Mouse (Mus musculus): ENCODE results near the gene Mindy4. TPM values are rescaled to one million over a fixed set of nuclear protein-coding genes. Genes with fewer than 3 reads are reported as not detected.

Mindy4 gene
- polyA plus RNA-seq, 1 experiment from 2014 or later, result 1.2 TPM

- Histone ChIP-seq H3K4me1 (ENCODE audit: control insufficient read depth, low read depth, low read length) (peaks cover 63% of the 10 kb centered on the region), H3K4me3 (ENCODE audit: low read depth, low read length) (peak overlapping the region; percentile 49), H3K4me2 (ENCODE audit: low read depth, low read length) (peak overlapping the region; percentile 64), H3K36me3 (ENCODE audit: control insufficient read depth, insufficient read depth) (peaks cover 4% of the 10 kb centered on the region; the same call in 1 of the 2 replicates), H3K27ac (ENCODE audit: low read length) (peak overlapping the region; percentile 82), H3K9me3 (replicated peaks; ENCODE audit: control insufficient read depth, low read length) (no peaks in the 10 kb centered on the region), H3K27me3 (ENCODE audit: control insufficient read depth, insufficient read depth, low read depth, low read length) (no peaks in the 10 kb centered on the region), H3K9ac (ENCODE audit: low read depth, low read length) (peak overlapping the region; percentile 52)
- 54% methylated on average over 9 of the region's 9 CpGs for WGBS (ENCODE audit: insufficient replicate concordance)
- ATAC-seq (ENCODE audit: low read depth), result peak; percentile 57
Observed at GRCm38 (mm10) chr6:55342328-55342727, 139.1 kb downstream of the Mindy4 start.

GRCm38 (mm10) chr6:55343446-55343845 lies 140.3 kb downstream of the Mindy4 start:
- 90% methylated on average over 10 of the region's 10 CpGs for WGBS (ENCODE audit: insufficient replicate concordance)
- H3K4me3 ChIP-seq (ENCODE audit: low read depth, low read length), result no peak overlapping the region
- H3K27me3 ChIP-seq (ENCODE audit: control insufficient read depth, insufficient read depth, low read depth, low read length), result no peaks in the 10 kb centered on the region
- ATAC-seq (ENCODE audit: low read depth), result no peak
- H3K4me2 ChIP-seq (ENCODE audit: low read depth, low read length), result no peak overlapping the region
- peaks cover 63% of the 10 kb centered on the region for H3K4me1 ChIP-seq (ENCODE audit: control insufficient read depth, low read depth, low read length)
- H3K27ac ChIP-seq (ENCODE audit: low read length), result peak overlapping the region; percentile 82
- no peak overlapping the region for H3K9ac ChIP-seq (ENCODE audit: low read depth, low read length)
- H3K36me3 ChIP-seq (ENCODE audit: control insufficient read depth, insufficient read depth), result peaks cover 4% of the 10 kb centered on the region; the same call in 1 of the 2 replicates
- H3K9me3 ChIP-seq (replicated peaks; ENCODE audit: control insufficient read depth, low read length), result no peaks in the 10 kb centered on the region

GRCm38 (mm10) chr6:55344291-55345016 lies 141.3 kb downstream of the Mindy4 start:
- no peak for ATAC-seq (ENCODE audit: low read depth)
- H3K36me3 ChIP-seq (ENCODE audit: control insufficient read depth, insufficient read depth), result peaks cover 4% of the 10 kb centered on the region; the same call in 1 of the 2 replicates
- no peaks in the 10 kb centered on the region for H3K9me3 ChIP-seq (replicated peaks; ENCODE audit: control insufficient read depth, low read length)
- H3K9ac ChIP-seq (ENCODE audit: low read depth, low read length), result no peak overlapping the region
- no peak overlapping the region for H3K4me3 ChIP-seq (ENCODE audit: low read depth, low read length)
- no peak overlapping the region for H3K4me2 ChIP-seq (ENCODE audit: low read depth, low read length)
- no peaks in the 10 kb centered on the region for H3K27me3 ChIP-seq (ENCODE audit: control insufficient read depth, insufficient read depth, low read depth, low read length)
- H3K4me1 ChIP-seq (ENCODE audit: control insufficient read depth, low read depth, low read length), result peaks cover 61% of the 10 kb centered on the region
- WGBS (ENCODE audit: insufficient replicate concordance), result 76% methylated on average over 9 of the region's 9 CpGs
- H3K27ac ChIP-seq (ENCODE audit: low read length), result no peak overlapping the region

GRCm38 (mm10) chr6:55345264-55345663 lies 142.1 kb downstream of the Mindy4 start:
- no peak for ATAC-seq (ENCODE audit: low read depth)
- no peak overlapping the region for H3K9ac ChIP-seq (ENCODE audit: low read depth, low read length)
- H3K4me3 ChIP-seq (ENCODE audit: low read depth, low read length), result no peak overlapping the region
- peaks cover 53% of the 10 kb centered on the region for H3K4me1 ChIP-seq (ENCODE audit: control insufficient read depth, low read depth, low read length)
- WGBS (ENCODE audit: insufficient replicate concordance), result 85% methylated on average over 10 of the region's 10 CpGs
- H3K27ac ChIP-seq (ENCODE audit: low read length), result no peak overlapping the region
- no peaks in the 10 kb centered on the region for H3K9me3 ChIP-seq (replicated peaks; ENCODE audit: control insufficient read depth, low read length)
- H3K36me3 ChIP-seq (ENCODE audit: control insufficient read depth, insufficient read depth), result peaks cover 4% of the 10 kb centered on the region; the same call in 1 of the 2 replicates
- no peak overlapping the region for H3K4me2 ChIP-seq (ENCODE audit: low read depth, low read length)
- H3K27me3 ChIP-seq (ENCODE audit: control insufficient read depth, insufficient read depth, low read depth, low read length), result no peaks in the 10 kb centered on the region

- no peaks in the 10 kb centered on the region for H3K27me3 ChIP-seq (ENCODE audit: control insufficient read depth, insufficient read depth, low read depth, low read length)
- H3K9me3 ChIP-seq (replicated peaks; ENCODE audit: control insufficient read depth, low read length), result no peaks in the 10 kb centered on the region
- H3K9ac ChIP-seq (ENCODE audit: low read depth, low read length), result no peak overlapping the region
- peaks cover 41% of the 10 kb centered on the region for H3K4me1 ChIP-seq (ENCODE audit: control insufficient read depth, low read depth, low read length)
- ATAC-seq (ENCODE audit: low read depth), result no peak
- H3K4me3 ChIP-seq (ENCODE audit: low read depth, low read length), result no peak overlapping the region
- WGBS (ENCODE audit: insufficient replicate concordance), result 80% methylated on average over 7 of the region's 7 CpGs
- peaks cover 4% of the 10 kb centered on the region; the same call in 1 of the 2 replicates for H3K36me3 ChIP-seq (ENCODE audit: control insufficient read depth, insufficient read depth)
- H3K27ac ChIP-seq (ENCODE audit: low read length), result no peak overlapping the region
- no peak overlapping the region for H3K4me2 ChIP-seq (ENCODE audit: low read depth, low read length)
Observed at GRCm38 (mm10) chr6:55346491-55346890, 143.3 kb downstream of the Mindy4 start.

GRCm38 (mm10) chr6:55347711-55348571 lies 144.8 kb downstream of the Mindy4 start:
- Histone ChIP-seq H3K9me3 (replicated peaks; ENCODE audit: control insufficient read depth, low read length) (no peaks in the 10 kb centered on the region), H3K27me3 (ENCODE audit: control insufficient read depth, insufficient read depth, low read depth, low read length) (no peaks in the 10 kb centered on the region), H3K27ac (ENCODE audit: low read length) (peak overlapping the region; percentile 43; the same call in 1 of the 2 replicates), H3K4me1 (ENCODE audit: control insufficient read depth, low read depth, low read length) (peaks cover 28% of the 10 kb centered on the region), H3K4me3 (ENCODE audit: low read depth, low read length) (no peak overlapping the region), H3K9ac (ENCODE audit: low read depth, low read length) (peak overlapping the region; percentile 5; the same call in 1 of the 2 replicates), H3K36me3 (ENCODE audit: control insufficient read depth, insufficient read depth) (peaks cover 4% of the 10 kb centered on the region; the same call in 1 of the 2 replicates), H3K4me2 (ENCODE audit: low read depth, low read length) (no peak overlapping the region)
- peak; percentile 71 for ATAC-seq (ENCODE audit: low read depth)
- 44% methylated on average over 5 of the region's 5 CpGs for WGBS (ENCODE audit: insufficient replicate concordance)

GRCm38 (mm10) chr6:55349231-55349630 lies 146.0 kb downstream of the Mindy4 start:
- 63% methylated on average over 4 of the region's 4 CpGs for WGBS (ENCODE audit: insufficient replicate concordance)
- peaks cover 4% of the 10 kb centered on the region; the same call in 1 of the 2 replicates for H3K36me3 ChIP-seq (ENCODE audit: control insufficient read depth, insufficient read depth)
- H3K4me1 ChIP-seq (ENCODE audit: control insufficient read depth, low read depth, low read length), result peaks cover 23% of the 10 kb centered on the region
- no peak overlapping the region for H3K4me3 ChIP-seq (ENCODE audit: low read depth, low read length)
- no peak for ATAC-seq (ENCODE audit: low read depth)
- H3K27ac ChIP-seq (ENCODE audit: low read length), result peak overlapping the region; percentile 43
- H3K4me2 ChIP-seq (ENCODE audit: low read depth, low read length), result no peak overlapping the region
- no peak overlapping the region for H3K9ac ChIP-seq (ENCODE audit: low read depth, low read length)
- H3K27me3 ChIP-seq (ENCODE audit: control insufficient read depth, insufficient read depth, low read depth, low read length), result no peaks in the 10 kb centered on the region
- no peaks in the 10 kb centered on the region for H3K9me3 ChIP-seq (replicated peaks; ENCODE audit: control insufficient read depth, low read length)

- Histone ChIP-seq H3K9me3 (replicated peaks; ENCODE audit: control insufficient read depth, low read length) (no peaks in the 10 kb centered on the region), H3K27ac (ENCODE audit: low read length) (no peak overlapping the region), H3K36me3 (ENCODE audit: control insufficient read depth, insufficient read depth) (peaks cover 4% of the 10 kb centered on the region; the same call in 1 of the 2 replicates), H3K4me3 (ENCODE audit: low read depth, low read length) (no peak overlapping the region), H3K27me3 (ENCODE audit: control insufficient read depth, insufficient read depth, low read depth, low read length) (no peaks in the 10 kb centered on the region), H3K4me2 (ENCODE audit: low read depth, low read length) (no peak overlapping the region), H3K4me1 (ENCODE audit: control insufficient read depth, low read depth, low read length) (peaks cover 26% of the 10 kb centered on the region), H3K9ac (ENCODE audit: low read depth, low read length) (no peak overlapping the region)
- no peak for ATAC-seq (ENCODE audit: low read depth)
- WGBS (ENCODE audit: insufficient replicate concordance), result 87% methylated on average over 6 of the region's 6 CpGs
Observed at GRCm38 (mm10) chr6:55350383-55350952, 147.3 kb downstream of the Mindy4 start.

All from liver, embryonic 16.5 days (tissue).